Mouse (Mus musculus) ES-Bruce4 (cell line): Measurements from ENCODE around the gene Med13l. TPM values are rescaled to one million over a fixed set of nuclear protein-coding genes. Genes with fewer than 3 reads are reported as not detected.

ENCODE experiments used
- H3K27ac ChIP-seq: 2 replicates; pipeline ENCODE4 v1.5.1; 2012; ENCODE audit warnings: low read length, inconsistent platforms; ENCODE audit not compliant: insufficient read depth
- H3K27me3 ChIP-seq: 2 replicates; pipeline ENCODE4 v1.6.1; 2012; ENCODE audit warnings: mild to moderate bottlenecking, low read length, inconsistent platforms; ENCODE audit not compliant: control insufficient read depth, poor library complexity, insufficient read depth, severe bottlenecking
- H3K36me3 ChIP-seq: 2 replicates; pipeline ENCODE4 v1.6.1; 2012; ENCODE audit warnings: inconsistent platforms, mild to moderate bottlenecking, low read length, moderate library complexity; ENCODE audit not compliant: control insufficient read depth, poor library complexity, insufficient read depth, severe bottlenecking
- H3K4me1 ChIP-seq: one replicate; pipeline ENCODE4 v1.8.1; 2011; ENCODE audit warnings: low read length; ENCODE audit not compliant: control insufficient read depth, insufficient read depth
- H3K4me3 ChIP-seq: 2 replicates; pipeline ENCODE4 v1.5.1; 2011; ENCODE audit warnings: low read depth, mild to moderate bottlenecking, low read length
- H3K9ac ChIP-seq: 2 replicates; pipeline ENCODE4 v1.6.1; 2012; ENCODE audit warnings: low read depth, mild to moderate bottlenecking, inconsistent platforms; ENCODE audit not compliant: poor library complexity, severe bottlenecking
- H3K9me3 ChIP-seq: replicated peaks from 2 replicates; pipeline ENCODE4 v1.6.1; 2012; ENCODE audit warnings: mild to moderate bottlenecking, low read length, inconsistent platforms; ENCODE audit not compliant: control insufficient read depth, poor library complexity, insufficient read depth, severe bottlenecking
- CTCF ChIP-seq: IDR thresholded peaks from one replicate; pipeline ENCODE4 v1.8.1; 2011; ENCODE audit warnings: low read depth, low read length
- EP300 ChIP-seq: IDR thresholded peaks from 2 replicates; pipeline ENCODE4 v1.6.1; 2011; ENCODE audit warnings: low read depth, low read length; ENCODE audit not compliant: insufficient read depth
- POLR2A ChIP-seq: IDR thresholded peaks from one replicate; pipeline ENCODE4 v1.8.1; 2011; ENCODE audit warnings: low read length; ENCODE audit not compliant: insufficient read depth
- polyA plus RNA-seq: library from polyadenylated mRNA; stranded (reverse); fragments of >200 nt; gene quantifications from 2 replicates; pipeline ENCODE4 v1.2.4, GENCODE M21; 2011; ENCODE audit warnings: low read depth; ENCODE audit not compliant: missing spikeins, insufficient read depth, insufficient read length

Med13l gene
- polyA plus RNA-seq, 1 experiment = 43.9 TPM

GRCm38 (mm10) chr5:118514842-118515241, 45.6 kb upstream of the Med13l start:
- Histone ChIP-seq H3K27ac (peak overlapping the region; percentile 23; the same call in 1 of the 2 replicates), H3K9ac (peak overlapping the region; percentile 57), H3K27me3 (no peaks in the 10 kb centered on the region)

GRCm38 (mm10) chr5:118515280-118515721, 45.2 kb upstream of the Med13l start:
- peaks cover 18% of the 10 kb centered on the region for H3K4me1 ChIP-seq
- H3K4me3 ChIP-seq = no peak overlapping the region
- H3K27me3 ChIP-seq = no peaks in the 10 kb centered on the region
- no peaks in the 10 kb centered on the region for H3K36me3 ChIP-seq
- no peaks in the 10 kb centered on the region for H3K9me3 ChIP-seq
- no peak for TF ChIP-seq CTCF
- no peak for TF ChIP-seq POLR2A
- TF ChIP-seq EP300 = no peak
- no peak overlapping the region for H3K9ac ChIP-seq
- no peak overlapping the region for H3K27ac ChIP-seq

More at GRCm38 (mm10) chr5:118514842-118515241, 45.6 kb upstream of the Med13l start:
- no peaks in the 10 kb centered on the region for H3K9me3 ChIP-seq
- 0 out of 2 replicates have a peak overlapping the region, but pooled peaks have one; percentile 27 for H3K4me3 ChIP-seq
- no peaks in the 10 kb centered on the region for H3K36me3 ChIP-seq
- H3K4me1 ChIP-seq = peaks cover 18% of the 10 kb centered on the region
- no peak for TF ChIP-seq POLR2A
- no peak for TF ChIP-seq CTCF
- TF ChIP-seq EP300 = no peak

GRCm38 (mm10) chr5:118516066-118516465, 44.4 kb upstream of the Med13l start:
- no peaks in the 10 kb centered on the region for H3K27me3 ChIP-seq
- H3K4me3 ChIP-seq = no peak overlapping the region
- H3K4me1 ChIP-seq = peaks cover 16% of the 10 kb centered on the region
- TF ChIP-seq POLR2A (no peak), EP300 (no peak), CTCF (no peak)
- no peaks in the 10 kb centered on the region for H3K36me3 ChIP-seq
- H3K27ac ChIP-seq = peak overlapping the region; percentile 57
- H3K9me3 ChIP-seq = no peaks in the 10 kb centered on the region
- peak overlapping the region; percentile 31; the same call in 1 of the 2 replicates for H3K9ac ChIP-seq

- Histone ChIP-seq H3K27ac (peak overlapping the region; percentile 71), H3K4me3 (no peak overlapping the region), H3K4me1 (peaks cover 14% of the 10 kb centered on the region), H3K27me3 (no peaks in the 10 kb centered on the region), H3K9me3 (no peaks in the 10 kb centered on the region), H3K9ac (peak overlapping the region; percentile 31; the same call in 1 of the 2 replicates), H3K36me3 (no peaks in the 10 kb centered on the region)
- no peak for TF ChIP-seq EP300
Measured at GRCm38 (mm10) chr5:118516470-118516869, 44.0 kb upstream of the Med13l start.

GRCm38 (mm10) chr5:118520457-118520856, 40.0 kb upstream of the Med13l start:
- no peak overlapping the region for H3K9ac ChIP-seq
- H3K4me1 ChIP-seq = peaks cover 11% of the 10 kb centered on the region
- no peak for TF ChIP-seq POLR2A
- TF ChIP-seq CTCF = no peak
- TF ChIP-seq EP300 = no peak
- no peak overlapping the region for H3K4me3 ChIP-seq
- no peaks in the 10 kb centered on the region for H3K9me3 ChIP-seq
- no peak overlapping the region for H3K27ac ChIP-seq
- no peaks in the 10 kb centered on the region for H3K27me3 ChIP-seq
- no peaks in the 10 kb centered on the region for H3K36me3 ChIP-seq

GRCm38 (mm10) chr5:118524400-118524799, 36.1 kb upstream of the Med13l start:
- Histone ChIP-seq H3K36me3 (no peaks in the 10 kb centered on the region), H3K9ac (no peak overlapping the region), H3K4me1 (peaks cover 2% of the 10 kb centered on the region), H3K27me3 (no peaks in the 10 kb centered on the region), H3K27ac (no peak overlapping the region), H3K4me3 (no peak overlapping the region), H3K9me3 (no peaks in the 10 kb centered on the region)
- TF ChIP-seq POLR2A (no peak), EP300 (no peak), CTCF (no peak)
